Mouse (Mus musculus): Measurements from ENCODE around the gene Crocc2. TPM values are rescaled to one million over a fixed set of nuclear protein-coding genes. Genes with fewer than 3 reads are reported as not detected.

Gene Crocc2
- total and polyA plus RNA-seq, 3 experiments = not detected

DNA sequence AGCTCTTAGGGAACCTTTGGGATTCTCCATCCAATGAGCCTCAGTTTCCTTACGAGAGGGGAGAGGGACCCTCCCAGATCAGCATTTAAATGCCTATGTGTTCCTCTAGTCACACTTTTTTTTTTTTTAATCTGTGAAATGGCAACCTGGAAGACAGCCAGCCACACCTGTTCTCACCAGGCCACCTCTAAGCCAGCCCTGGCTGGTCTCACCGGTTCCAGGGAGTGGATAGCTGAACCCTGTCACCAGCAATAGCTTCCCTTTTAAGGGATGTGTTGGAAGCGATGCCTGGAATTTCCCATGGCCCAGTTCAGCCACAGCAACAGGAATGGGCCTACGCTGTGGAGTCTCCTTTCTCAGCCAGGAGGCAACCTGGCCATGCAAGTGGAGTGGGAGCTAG is 11.0 kb upstream of the Crocc2 start:
- Histone ChIP-seq H3K4me2 (ENCODE audit: insufficient read depth, low read depth, poor library complexity, severe bottlenecking) (no peak overlapping the region), H3K4me1 (ENCODE audit: control insufficient read depth in 1 of 2, insufficient read depth in 2 of 2) (peaks cover 9 to 12% of the 10 kb centered on the region in 2 experiments), H3K79me2 (replicated peaks; ENCODE audit: control insufficient read depth, extremely low read depth, insufficient read depth, poor library complexity, severe bottlenecking) (no peaks in the 10 kb centered on the region), H3K27me3 (replicated peaks) (peaks cover 96% of the 10 kb centered on the region), H3K4me3 (replicated peaks in 1 of 3; ENCODE audit: low read depth in 2 of 3, low read length in 2 of 3, poor library complexity in 1 of 3) (no peak overlapping the region), H3K9me3 (replicated peaks; ENCODE audit: low read length) (no peaks in the 10 kb centered on the region), H3K9ac (ENCODE audit: insufficient read depth, low read depth) (no peak overlapping the region), H3K27ac (ENCODE audit: insufficient read depth, low read depth) (no peak overlapping the region), H3K36me3 (replicated peaks in 1 of 2; ENCODE audit: control insufficient read depth in 1 of 2, insufficient read depth in 1 of 2, low read length in 1 of 2) (no peaks in the 10 kb centered on the region)
- in situ Hi-C loops (cut with MboI; ENCODE audit: low pct_ligation_motif_present, low pct_unique_long_range_greater_than_20kb, low sequenced_read_pairs) (no loop called here), dilution Hi-C loops (cut with MboI; ENCODE audit: extremely low pct_ligation_motif_present, extremely low pct_unique_long_range_greater_than_20kb, low sequenced_read_pairs) (no loop called here)
- no peak for DNase-seq (ENCODE audit: extremely low read depth)
- TF ChIP-seq POLR2A (IDR thresholded peaks at IDR 0.05; ENCODE audit: low read depth, low read length) (no peak), E2F4 (IDR thresholded peaks at IDR 0.05; ENCODE audit: insufficient replicate concordance, low read depth, low read length) (no peak), USF1 (IDR thresholded peaks at IDR 0.05; ENCODE audit: low read depth, low read length) (no peak), NELFE (IDR thresholded peaks at IDR 0.05; ENCODE audit: low read depth, low read length) (no peak), MEF2A (IDR thresholded peaks at IDR 0.05; ENCODE audit: borderline replicate concordance, low read depth, low read length) (no peak), ZNF384 (IDR thresholded peaks at IDR 0.05; ENCODE audit: low read depth, low read length) (no peak), ZC3H11A (IDR thresholded peaks at IDR 0.05; ENCODE audit: low read depth, low read length) (no peak), EP300 (IDR thresholded peaks at IDR 0.05; ENCODE audit: low read length) (no peak), TCF12 (IDR thresholded peaks at IDR 0.05; ENCODE audit: low read depth, low read length) (no peak), ZMIZ1 (IDR thresholded peaks at IDR 0.05; ENCODE audit: low read depth, low read length) (no peak), MAX (IDR thresholded peaks at IDR 0.05; ENCODE audit: low read length) (no peak), CHD1 (IDR thresholded peaks at IDR 0.05; ENCODE audit: low read depth, low read length) (no peak), ELF1 (IDR thresholded peaks at IDR 0.05; ENCODE audit: low read depth, low read length) (no peak), RCOR1 (conservative IDR thresholded peaks at IDR 0.05; ENCODE audit: low read depth, low read length) (no peak)

DNA sequence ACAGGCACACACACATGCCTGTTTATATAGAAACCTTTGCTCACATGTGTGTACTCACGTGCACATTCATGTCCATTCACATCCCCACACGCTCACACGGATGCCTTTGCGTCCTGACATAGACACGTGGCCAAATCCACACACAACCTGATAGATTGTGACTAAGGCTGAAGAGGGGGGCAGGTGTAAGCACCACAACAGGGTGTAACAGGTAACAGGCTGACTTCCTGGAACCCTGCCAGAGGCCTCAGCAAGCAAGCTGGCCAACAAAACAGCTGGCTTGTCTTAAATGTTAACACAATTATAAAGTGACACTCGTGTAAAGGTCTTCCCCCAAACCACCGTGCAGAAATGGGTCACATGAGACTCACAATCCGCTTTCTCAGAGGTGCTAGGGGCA is 9.6 kb upstream of the Crocc2 start:
- Histone ChIP-seq H3K4me3 (replicated peaks in 1 of 3; ENCODE audit: low read depth in 2 of 3, low read length in 2 of 3, poor library complexity in 1 of 3) (no peak overlapping the region), H3K4me2 (ENCODE audit: insufficient read depth, low read depth, poor library complexity, severe bottlenecking) (no peak overlapping the region), H3K36me3 (replicated peaks in 1 of 2; ENCODE audit: control insufficient read depth in 1 of 2, insufficient read depth in 1 of 2, low read length in 1 of 2) (no peaks in the 10 kb centered on the region), H3K79me2 (replicated peaks; ENCODE audit: control insufficient read depth, extremely low read depth, insufficient read depth, poor library complexity, severe bottlenecking) (no peaks in the 10 kb centered on the region), H3K27me3 (replicated peaks) (peaks cover 96% of the 10 kb centered on the region), H3K9ac (ENCODE audit: insufficient read depth, low read depth) (no peak overlapping the region), H3K9me3 (replicated peaks; ENCODE audit: low read length) (no peaks in the 10 kb centered on the region), H3K4me1 (ENCODE audit: control insufficient read depth in 1 of 2, insufficient read depth in 2 of 2) (peaks cover 9 to 12% of the 10 kb centered on the region in 2 experiments), H3K27ac (ENCODE audit: insufficient read depth, low read depth) (no peak overlapping the region)
- no peak for DNase-seq (ENCODE audit: extremely low read depth)
- no peak for TF ChIP-seq MAFK (IDR thresholded peaks at IDR 0.05; ENCODE audit: insufficient replicate concordance, low read length)
- TF ChIP-seq POLR2A (IDR thresholded peaks at IDR 0.05; ENCODE audit: low read depth, low read length) = no peak
- TF ChIP-seq IRF4 (IDR thresholded peaks at IDR 0.05; ENCODE audit: low read depth, low read length) = no peak
- TF ChIP-seq POLR2AphosphoS2 (IDR thresholded peaks at IDR 0.05; ENCODE audit: low read depth, low read length) = no peak
- in situ Hi-C loops (cut with MboI; ENCODE audit: low pct_ligation_motif_present, low pct_unique_long_range_greater_than_20kb, low sequenced_read_pairs) (no loop called here), dilution Hi-C loops (cut with MboI; ENCODE audit: extremely low pct_ligation_motif_present, extremely low pct_unique_long_range_greater_than_20kb, low sequenced_read_pairs) (no loop called here)
